Mouse (Mus musculus) kidney, postnatal 0 days (tissue): ENCODE results near the gene Prkca. TPM values are rescaled to one million over a fixed set of nuclear protein-coding genes. Genes with fewer than 3 reads are reported as not detected.

Experiments
- ATAC-seq: fragments of 200-750 bp; cut with Nextera tagmentation; replicated peaks from 2 replicates; pipeline ENCODE4 v1.8.0; 2017; ENCODE audit warnings: low read depth, moderate number of reproducible peaks, moderate TSS enrichment, moderate library complexity; ENCODE audit not compliant: low FRiP score
- DNase-seq: peaks from one replicate; pipeline ENCODE4 v3.0.0-alpha.2; 2016; ENCODE audit warnings: low spot score
- H3K27ac ChIP-seq: fragments of 300-500 bp; sonication (generic); 2 replicates; pipeline ENCODE4 v1.5.1; 2014; ENCODE audit warnings: mild to moderate bottlenecking
- H3K27me3 ChIP-seq: fragments of 300-500 bp; sonication (generic); 2 replicates; pipeline ENCODE4 v1.6.1; 2014; ENCODE audit warnings: low read length, mixed read lengths; ENCODE audit not compliant: insufficient read depth
- H3K36me3 ChIP-seq: fragments of 300-500 bp; sonication (generic); 2 replicates; pipeline ENCODE4 v1.6.1; 2014; ENCODE audit warnings: low read length, mixed read lengths; ENCODE audit not compliant: insufficient read depth
- H3K4me1 ChIP-seq: fragments of 300-500 bp; sonication (generic); replicated peaks from 2 replicates; pipeline ENCODE4 v1.6.1; 2014; ENCODE audit warnings: antibody characterized with exemption, low read length, mixed read lengths; ENCODE audit not compliant: insufficient read depth
- H3K4me2 ChIP-seq: fragments of 300-500 bp; sonication (generic); 2 replicates; pipeline ENCODE4 v1.6.1; 2014; ENCODE audit warnings: mild to moderate bottlenecking, low read length, moderate library complexity, mixed read lengths
- H3K4me3 ChIP-seq: fragments of 300-500 bp; sonication (generic); replicated peaks from 2 replicates; pipeline ENCODE4 v1.5.1; 2014; ENCODE audit warnings: low read depth, low read length
- H3K9ac ChIP-seq: fragments of 300-500 bp; sonication (generic); 2 replicates; pipeline ENCODE4 v1.6.1; 2014; ENCODE audit warnings: low read depth, low read length
- H3K9me3 ChIP-seq: fragments of 300-500 bp; sonication (generic); replicated peaks from 2 replicates; pipeline ENCODE4 v1.6.1; 2016; ENCODE audit warnings: low read length, inconsistent platforms, mixed read lengths
- CTCF ChIP-seq: IDR thresholded peaks from 2 replicates; pipeline ENCODE4 v1.5.1; 2016; ENCODE audit warnings: antibody characterized with exemption, low read depth, mild to moderate bottlenecking, moderate library complexity
- WGBS: fragments of 180-500 bp; shearing (Covaris S2); extraction: QIAGEN DNeasy Blood & Tissue Kit; methylation state at CpG from one replicate; pipeline ENCODE4 v1.1.7; 2014; 5-methylcytosine and 5-hydroxymethylcytosine counted together
- polyA plus RNA-seq: library from polyadenylated mRNA; unstranded; fragments of >200 nt; fragmentation: Nextera tagmentation; extraction: Ambion mirVana; gene quantifications from 2 replicates; pipeline ENCODE4 v1.2.1, GENCODE M21; 2015

Prkca gene
- polyA plus RNA-seq, 1 experiment from 2014 or later, result 9.3 TPM

DNA sequence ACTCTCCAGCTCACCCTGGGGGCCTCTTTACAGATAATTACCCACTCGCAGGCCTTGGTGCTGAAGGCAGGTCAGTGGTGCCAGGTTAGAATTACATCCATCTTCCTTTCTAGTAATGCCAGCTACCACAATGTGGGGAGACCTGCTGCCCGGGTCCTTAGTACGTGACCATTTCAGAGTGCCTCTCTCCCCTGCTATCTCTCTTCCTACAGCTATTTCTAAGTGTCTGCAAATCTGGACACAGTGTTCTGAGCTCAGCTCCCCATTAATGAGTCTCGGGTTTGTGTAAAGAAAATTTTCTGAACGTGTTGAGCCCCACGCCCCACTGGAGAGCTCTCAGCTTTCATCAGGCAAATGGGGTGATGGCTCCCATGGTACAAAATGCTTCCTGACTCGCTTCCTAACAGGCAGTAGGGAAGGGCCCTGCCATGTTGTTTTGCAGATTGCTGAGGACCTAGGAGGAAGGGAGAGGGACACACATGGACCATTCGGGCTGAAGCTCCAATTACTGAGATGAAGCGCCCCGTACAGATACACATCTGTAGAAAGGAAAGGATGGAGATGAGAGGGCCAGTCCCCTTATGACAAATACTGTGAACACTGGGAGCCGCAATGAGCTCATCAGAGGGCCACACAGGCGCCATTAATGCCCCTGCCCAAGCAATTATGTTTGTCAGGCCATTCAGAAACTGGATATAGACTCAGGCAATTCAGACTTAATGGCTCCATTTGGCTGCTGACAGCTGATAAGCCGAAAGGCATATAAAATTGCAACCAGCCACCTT, 386.0 kb downstream of the Prkca start:
- no peak overlapping the region for H3K4me3 ChIP-seq
- ATAC-seq, result no peak
- H3K27ac ChIP-seq, result no peak overlapping the region
- H3K9me3 ChIP-seq, result no peaks in the 10 kb centered on the region
- 57% methylated on average over 13 of the region's 13 CpGs for WGBS
- no peaks in the 10 kb centered on the region for H3K27me3 ChIP-seq
- peaks cover 9% of the 10 kb centered on the region; the same call in 1 of the 2 replicates for H3K36me3 ChIP-seq
- no peak overlapping the region for H3K4me2 ChIP-seq
- no peaks in the 10 kb centered on the region for H3K4me1 ChIP-seq
- TF ChIP-seq CTCF, result no peak
- H3K9ac ChIP-seq, result no peak overlapping the region
- DNase-seq, result no peak

DNA sequence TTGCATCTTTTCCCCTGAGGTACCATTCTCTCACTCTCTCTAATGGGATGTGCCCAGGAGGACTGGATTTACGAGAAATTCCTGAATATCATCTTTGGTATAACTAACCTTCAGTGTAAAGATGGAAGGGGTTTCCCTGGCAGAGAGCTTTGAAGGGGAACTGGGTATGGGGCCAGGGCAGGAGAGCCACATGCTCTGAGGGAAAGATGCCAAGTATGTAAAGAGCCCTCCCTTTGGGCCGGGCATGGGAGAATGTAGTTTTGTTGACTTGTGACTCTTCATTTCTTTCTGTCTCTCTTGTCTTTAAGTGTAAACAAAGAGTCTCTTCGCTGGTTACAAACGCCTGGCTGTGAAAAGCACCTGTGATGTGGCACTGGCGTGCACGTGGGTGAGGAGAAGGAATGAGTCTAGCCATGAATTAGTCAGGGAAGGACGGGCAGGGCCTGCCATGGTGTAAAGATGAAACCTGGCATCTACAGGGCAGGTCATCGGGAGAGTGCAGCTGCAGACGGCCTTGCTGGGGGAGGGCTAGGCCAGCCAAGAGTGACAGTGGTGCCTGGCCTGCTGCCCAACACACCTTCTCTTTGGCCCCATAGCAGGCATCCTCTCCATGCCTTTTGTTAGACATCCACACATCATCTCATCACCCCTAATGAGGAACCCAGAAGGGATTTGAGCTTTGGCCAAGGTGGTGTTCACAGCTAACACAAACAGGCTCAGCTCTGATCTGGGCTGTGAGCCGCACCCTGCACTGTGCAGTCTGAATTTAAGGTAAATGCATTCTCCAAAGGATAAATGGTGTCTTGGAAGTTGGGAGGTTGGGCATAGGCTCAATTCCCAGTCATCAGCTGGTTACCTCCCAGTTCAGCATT, 388.3 kb downstream of the Prkca start:
- Histone ChIP-seq H3K9ac (no peak overlapping the region), H3K36me3 (peaks cover 14% of the 10 kb centered on the region), H3K9me3 (no peaks in the 10 kb centered on the region), H3K27me3 (no peaks in the 10 kb centered on the region), H3K27ac (no peak overlapping the region), H3K4me2 (no peak overlapping the region), H3K4me1 (no peaks in the 10 kb centered on the region), H3K4me3 (no peak overlapping the region)
- DNase-seq (no peak), ATAC-seq (no peak)
- TF ChIP-seq CTCF, result no peak
- 66% methylated on average over 10 of the region's 10 CpGs for WGBS

DNA sequence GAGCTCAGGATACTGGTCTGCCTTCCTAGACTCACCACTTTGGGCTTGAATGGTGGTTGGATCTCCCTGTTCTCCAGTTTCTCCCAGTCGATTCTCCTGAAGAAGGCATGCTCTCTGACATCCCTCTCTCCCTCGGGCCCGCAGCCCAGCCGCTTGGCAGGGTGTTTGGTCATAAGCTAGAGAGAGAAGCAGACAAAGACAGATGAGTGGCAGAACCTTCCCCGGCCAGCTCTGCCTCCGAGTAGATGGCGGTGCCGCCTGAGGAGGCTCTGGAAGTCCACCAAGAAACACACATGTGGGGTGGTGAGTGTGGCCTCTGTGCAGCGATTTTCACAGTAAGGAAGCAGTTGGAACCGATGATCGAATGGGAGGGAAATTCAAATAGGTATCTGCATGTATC, 392.3 kb downstream of the Prkca start:
- no peak overlapping the region for H3K4me3 ChIP-seq
- H3K4me2 ChIP-seq, result no peak overlapping the region
- no peaks in the 10 kb centered on the region for H3K4me1 ChIP-seq
- ATAC-seq, result no peak
- no peak overlapping the region for H3K9ac ChIP-seq
- no peak overlapping the region for H3K27ac ChIP-seq
- H3K36me3 ChIP-seq, result peaks cover 12% of the 10 kb centered on the region; the same call in 1 of the 2 replicates
- TF ChIP-seq CTCF, result no peak
- H3K27me3 ChIP-seq, result no peaks in the 10 kb centered on the region
- DNase-seq, result no peak
- no peaks in the 10 kb centered on the region for H3K9me3 ChIP-seq
- 84% methylated on average over 11 of the region's 11 CpGs for WGBS

DNA sequence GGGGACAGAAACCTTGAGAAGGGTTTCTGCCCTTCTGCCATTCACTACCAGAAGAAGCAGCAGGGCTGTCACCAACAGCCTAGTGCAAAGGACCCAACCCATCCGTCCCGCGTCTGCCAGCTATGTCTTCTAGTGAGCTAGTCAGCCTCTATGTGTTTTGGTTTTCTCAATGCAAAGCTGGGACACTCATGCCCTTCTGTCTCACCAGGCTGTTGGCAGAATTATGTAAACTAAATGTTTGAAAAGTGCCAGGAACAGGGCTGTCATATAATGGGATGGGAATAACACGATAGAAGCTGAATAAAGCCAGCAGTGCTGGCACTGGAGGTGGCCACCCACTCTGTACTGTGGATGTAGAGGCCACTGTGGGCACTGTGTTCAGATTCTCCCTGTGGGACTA, 393.1 kb downstream of the Prkca start:
- Histone ChIP-seq H3K9ac (no peak overlapping the region), H3K9me3 (no peaks in the 10 kb centered on the region), H3K36me3 (peaks cover 12% of the 10 kb centered on the region; the same call in 1 of the 2 replicates), H3K4me1 (no peaks in the 10 kb centered on the region), H3K27ac (no peak overlapping the region), H3K4me3 (no peak overlapping the region), H3K4me2 (no peak overlapping the region), H3K27me3 (no peaks in the 10 kb centered on the region)
- TF ChIP-seq CTCF, result no peak
- 90% methylated on average over 4 of the region's 4 CpGs for WGBS
- ATAC-seq, result no peak
- DNase-seq, result no peak

DNA sequence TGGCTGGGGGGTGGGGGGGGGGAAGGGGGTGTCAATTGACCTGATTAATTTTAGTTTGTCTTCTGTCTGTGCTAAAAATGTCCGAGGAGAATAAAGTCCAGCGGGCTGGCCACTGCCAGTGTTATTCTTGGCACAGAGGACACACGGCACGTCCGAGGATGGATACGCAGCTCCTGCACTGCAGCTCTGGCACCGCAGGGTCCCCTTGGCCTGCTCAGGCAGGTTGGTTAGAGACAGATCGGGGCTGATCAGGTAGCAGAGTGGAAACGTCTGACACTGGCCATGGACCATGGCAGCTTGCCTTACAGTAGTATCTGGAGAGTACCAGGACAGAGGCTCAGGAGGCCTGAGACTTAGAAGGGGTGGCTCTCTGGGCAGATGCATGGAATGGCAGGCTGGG, 393.5 kb downstream of the Prkca start:
- no peak for ATAC-seq
- no peak for TF ChIP-seq CTCF
- no peak for DNase-seq
- 40% methylated on average over 9 of the region's 9 CpGs for WGBS
- Histone ChIP-seq H3K36me3 (peaks cover 12% of the 10 kb centered on the region; the same call in 1 of the 2 replicates), H3K4me1 (no peaks in the 10 kb centered on the region), H3K27ac (no peak overlapping the region), H3K9me3 (no peaks in the 10 kb centered on the region), H3K4me2 (no peak overlapping the region), H3K9ac (no peak overlapping the region), H3K27me3 (no peaks in the 10 kb centered on the region), H3K4me3 (no peak overlapping the region)

DNA sequence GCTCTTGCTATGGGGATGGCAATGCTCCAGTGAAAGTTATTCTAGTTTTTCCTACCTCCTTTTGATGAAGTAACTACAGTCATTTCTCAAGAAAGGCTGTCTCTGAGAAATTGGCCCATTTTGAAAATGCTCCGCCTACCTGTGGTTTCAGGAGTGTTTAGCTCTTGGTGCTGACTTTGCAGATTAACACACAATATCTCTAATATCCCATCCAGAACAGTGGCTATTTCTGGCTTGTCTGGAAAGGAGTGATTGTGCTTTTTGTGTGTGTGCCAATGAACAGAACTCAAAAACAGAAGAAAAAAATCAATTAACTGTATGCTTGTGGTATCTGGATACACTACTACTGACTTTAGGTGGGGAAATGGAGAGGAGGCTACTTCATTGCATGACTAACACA, 395.8 kb downstream of the Prkca start:
- peaks cover 12% of the 10 kb centered on the region; the same call in 1 of the 2 replicates for H3K36me3 ChIP-seq
- no peak overlapping the region for H3K4me3 ChIP-seq
- H3K9me3 ChIP-seq, result no peaks in the 10 kb centered on the region
- H3K27me3 ChIP-seq, result no peaks in the 10 kb centered on the region
- DNase-seq, result no peak
- TF ChIP-seq CTCF, result no peak
- no peak overlapping the region for H3K9ac ChIP-seq
- ATAC-seq, result no peak
- WGBS, result 100% methylated on average over 1 of the region's 1 CpGs
- H3K4me1 ChIP-seq, result no peaks in the 10 kb centered on the region
- no peak overlapping the region for H3K27ac ChIP-seq
- H3K4me2 ChIP-seq, result no peak overlapping the region
